Mouse (Mus musculus) c-Kit-positive CD71-negative TER-119-negative erythroid progenitor cells, embryonic 14.5 days (primary cell): ENCODE data around the gene Pck2.

Source experiments
- DNase-seq: peaks from one replicate; pipeline ENCODE4 v3.0.0-alpha.2; 2013; ENCODE audit warnings: low read depth

Pck2 gene

DNA sequence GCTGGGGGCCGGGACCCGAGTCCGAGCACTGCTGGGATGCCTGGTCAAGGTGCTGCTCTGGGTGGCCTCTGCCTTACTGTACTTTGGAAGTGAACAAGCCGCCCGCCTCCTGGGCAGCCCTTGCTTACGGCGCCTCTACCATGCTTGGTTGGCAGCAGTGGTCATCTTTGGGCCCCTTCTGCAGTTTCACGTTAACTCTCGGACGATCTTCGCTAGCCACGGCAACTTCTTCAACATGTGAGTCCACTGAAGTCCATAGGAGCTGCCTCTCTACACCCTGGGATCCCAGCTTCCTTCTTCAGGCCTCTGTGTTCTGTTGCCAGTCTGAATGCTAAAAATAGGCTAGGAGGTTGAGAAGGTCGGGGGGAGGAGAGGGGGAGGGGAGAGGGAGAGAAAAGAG is 35.6 kb downstream of the Pck2 start:
- no peak for DNase-seq

DNA sequence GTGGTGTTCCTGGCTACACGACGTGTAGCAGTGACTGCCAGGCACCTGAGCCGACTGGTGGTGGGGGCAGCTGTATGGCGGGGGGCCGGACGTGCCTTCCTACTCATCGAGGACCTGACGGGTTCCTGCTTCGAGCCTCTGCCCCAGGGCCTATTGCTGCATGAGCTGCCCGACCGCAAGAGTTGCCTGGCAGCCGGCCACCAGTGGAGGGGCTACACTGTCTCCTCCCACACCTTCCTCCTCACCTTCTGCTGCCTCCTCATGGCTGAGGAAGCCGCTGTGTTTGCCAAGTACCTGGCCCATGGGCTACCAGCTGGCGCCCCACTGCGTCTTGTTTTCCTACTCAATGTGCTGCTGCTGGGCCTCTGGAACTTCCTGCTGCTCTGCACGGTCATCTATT is 36.3 kb downstream of the Pck2 start:
- no peak for DNase-seq

DNA sequence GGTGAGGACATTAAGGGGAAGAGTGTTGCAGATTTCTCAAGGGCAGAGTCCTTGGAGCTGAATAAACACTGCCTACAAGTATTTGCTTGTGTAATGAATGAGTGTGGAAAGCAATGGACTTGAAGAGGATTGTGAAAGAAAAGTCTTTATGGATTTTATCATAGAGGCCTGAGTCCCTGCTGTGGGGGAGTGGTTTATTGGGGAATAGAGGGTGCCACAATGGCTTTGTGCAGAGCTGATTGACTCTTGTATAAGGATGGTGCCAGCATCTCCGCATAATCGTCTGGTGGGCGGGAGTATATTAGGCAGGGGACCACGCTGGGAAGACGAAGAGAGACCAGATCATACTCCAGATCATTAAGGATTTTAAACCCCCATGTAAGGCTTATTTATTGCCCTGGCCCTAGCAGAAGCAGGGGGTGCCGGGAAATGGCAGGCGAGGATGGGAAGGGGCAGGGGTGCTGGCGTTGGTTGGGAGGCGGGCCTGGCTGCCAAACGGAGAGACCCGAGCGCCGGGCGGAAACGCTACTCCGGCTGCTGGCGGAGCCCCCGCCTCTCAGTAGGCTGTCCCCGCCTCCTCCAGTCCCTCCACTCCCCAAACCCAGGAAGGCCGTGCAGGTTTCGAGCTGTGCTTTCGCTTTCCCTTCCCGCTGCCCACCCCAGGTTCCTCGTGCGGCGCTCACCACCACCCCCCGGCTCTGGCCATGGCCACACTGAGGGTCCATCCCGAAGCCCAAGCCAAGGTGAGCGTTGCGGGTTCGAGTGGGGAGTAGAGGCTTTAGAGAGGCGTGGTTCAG is 38.0 kb downstream of the Pck2 start, which contains the start of gene Psme1:
Gene Psme1 (plus strand): TSS at position 253 of the 797 bp plus-strand sequence.
- no peak for DNase-seq

DNA sequence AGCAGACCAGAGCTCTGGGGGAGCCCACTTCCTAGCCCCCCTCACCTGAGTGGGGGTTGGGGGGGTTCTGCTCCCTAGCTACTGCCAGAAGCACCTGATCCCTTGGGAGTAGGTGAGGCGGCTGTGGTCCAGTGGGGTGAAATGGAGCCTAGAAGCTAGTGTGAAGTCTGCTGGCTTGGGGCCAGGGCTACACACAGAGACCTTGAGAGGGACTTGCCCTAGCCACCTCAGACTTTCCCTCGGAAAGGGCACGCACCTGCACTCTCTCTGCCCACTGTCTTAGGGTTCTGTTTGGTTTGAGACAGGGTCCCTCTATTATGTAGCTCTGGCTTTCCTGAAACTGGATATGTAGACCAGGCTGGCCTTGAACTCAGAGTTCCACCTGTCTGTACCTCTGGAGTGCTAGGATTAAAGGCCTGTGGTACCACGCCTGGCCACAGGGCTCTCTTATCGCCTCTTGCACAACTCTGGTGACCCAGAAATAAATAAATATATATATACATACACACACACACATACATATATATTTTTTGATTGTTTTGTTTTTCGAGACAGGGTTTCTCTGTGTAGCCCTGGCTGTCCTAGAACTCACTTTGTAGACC is 38.7 kb downstream of the Pck2 start:
- DNase-seq: no peak

DNA sequence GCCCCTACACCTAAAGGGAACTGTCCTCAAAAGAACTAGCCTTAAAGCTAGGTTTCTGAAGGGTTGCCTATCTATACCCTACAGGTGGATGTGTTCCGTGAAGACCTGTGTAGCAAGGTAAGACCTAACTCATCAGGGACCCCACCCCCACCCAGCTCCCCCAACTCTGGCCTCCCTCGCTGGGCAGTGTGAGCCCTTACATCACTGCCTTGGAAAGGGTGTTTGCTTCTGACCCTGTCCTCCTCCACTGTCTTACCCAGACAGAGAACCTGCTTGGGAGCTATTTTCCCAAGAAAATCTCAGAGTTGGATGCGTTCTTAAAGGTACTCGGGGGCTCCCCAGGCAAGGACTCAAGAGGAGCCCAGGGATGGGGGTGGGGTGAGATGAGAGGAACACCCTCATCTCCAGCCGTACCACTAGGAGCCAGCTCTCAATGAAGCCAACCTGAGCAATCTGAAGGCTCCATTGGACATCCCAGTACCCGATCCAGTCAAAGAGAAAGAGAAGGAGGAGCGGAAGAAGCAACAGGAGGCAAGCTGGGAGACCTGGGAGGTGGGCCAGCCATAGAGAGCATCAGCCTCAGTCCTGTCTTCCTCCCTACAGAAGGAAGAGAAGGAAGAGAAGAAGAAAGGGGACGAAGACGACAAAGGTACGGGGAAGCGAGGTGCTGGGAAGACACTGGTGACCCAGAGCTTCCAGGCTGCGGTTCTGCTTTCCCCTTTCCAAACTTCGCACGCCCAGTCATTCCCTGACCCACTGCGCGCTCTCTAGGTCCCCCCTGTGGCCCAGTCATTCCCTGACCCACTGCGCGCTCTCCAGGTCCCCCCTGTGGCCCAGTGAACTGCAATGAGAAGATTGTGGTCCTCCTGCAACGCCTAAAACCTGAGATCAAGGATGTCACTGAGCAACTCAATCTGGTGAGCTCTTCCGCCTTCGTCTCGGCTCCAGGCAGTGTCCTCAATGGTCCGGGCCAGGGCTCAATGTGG is 39.7 kb downstream of the Pck2 start:
- DNase-seq: no peak

DNA sequence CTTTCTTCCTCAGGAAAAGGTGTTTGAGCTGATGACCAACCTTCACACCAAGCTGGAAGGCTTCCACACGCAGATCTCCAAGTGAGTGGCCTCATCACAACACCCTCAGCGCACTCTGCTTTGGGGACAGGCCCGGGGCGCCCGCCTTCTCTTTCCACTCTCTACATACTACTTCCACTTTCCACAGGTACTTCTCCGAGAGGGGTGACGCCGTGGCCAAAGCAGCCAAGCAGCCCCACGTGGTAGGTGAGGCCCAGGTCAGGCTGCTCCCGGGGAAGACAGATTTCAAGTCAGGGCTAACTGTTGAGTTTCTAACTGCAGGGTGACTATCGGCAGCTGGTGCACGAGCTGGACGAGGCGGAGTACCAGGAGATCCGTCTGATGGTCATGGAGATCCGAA is 40.7 kb downstream of the Pck2 start:
- DNase-seq: no peak

DNA sequence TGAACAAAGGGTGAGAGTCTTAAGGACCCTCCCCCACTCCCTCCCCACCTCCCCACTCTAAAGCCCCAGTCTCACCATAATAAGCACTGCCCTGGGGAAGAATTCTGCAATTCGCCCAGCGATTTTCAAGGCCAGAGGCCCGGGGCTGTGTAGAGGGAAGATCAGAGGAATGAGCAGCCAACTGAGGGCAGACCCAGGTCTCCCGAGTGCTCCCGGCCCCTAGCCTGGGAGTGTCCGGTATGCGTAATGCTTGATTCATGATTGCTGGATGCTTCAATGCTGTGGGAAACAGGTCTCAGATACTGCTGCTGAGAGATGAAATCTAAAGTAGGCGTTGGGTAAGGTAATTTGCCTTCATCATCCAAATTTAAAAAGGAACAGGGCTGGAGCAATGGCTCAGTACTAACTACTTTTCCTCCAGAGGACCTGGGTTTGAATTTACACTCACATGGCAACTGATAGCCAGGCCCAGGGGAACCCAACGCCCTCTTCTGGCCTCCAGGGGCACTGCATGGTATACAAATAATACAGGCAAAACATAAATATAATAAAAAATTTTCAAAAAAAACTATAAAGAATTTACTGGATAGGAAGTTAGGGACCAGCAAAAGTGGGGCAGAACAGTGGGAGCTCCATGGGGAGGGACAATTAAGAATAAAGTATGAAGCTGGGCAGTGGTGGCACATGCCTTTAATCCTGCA is 42.1 kb downstream of the Pck2 start:
- DNase-seq: no peak

DNA sequence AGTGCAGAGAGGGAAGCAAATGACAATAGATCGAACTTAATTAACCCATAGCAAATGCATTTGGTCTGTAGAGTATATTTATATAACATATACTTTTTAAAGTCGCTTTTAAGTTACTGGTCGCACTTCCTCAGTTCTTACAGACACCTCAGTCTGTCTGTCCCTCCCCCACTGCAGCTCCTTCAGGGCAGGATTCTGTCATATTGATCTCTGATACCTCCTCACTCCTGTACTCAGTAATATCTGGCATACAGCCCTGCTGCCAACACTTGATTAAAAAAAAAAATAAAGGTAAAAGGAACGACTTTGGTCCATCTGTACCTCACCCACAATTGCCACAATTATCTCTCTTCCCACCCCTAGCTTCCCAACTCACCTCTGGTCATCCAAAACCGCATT is 44.2 kb downstream of the Pck2 start:
- DNase-seq: no peak

DNA sequence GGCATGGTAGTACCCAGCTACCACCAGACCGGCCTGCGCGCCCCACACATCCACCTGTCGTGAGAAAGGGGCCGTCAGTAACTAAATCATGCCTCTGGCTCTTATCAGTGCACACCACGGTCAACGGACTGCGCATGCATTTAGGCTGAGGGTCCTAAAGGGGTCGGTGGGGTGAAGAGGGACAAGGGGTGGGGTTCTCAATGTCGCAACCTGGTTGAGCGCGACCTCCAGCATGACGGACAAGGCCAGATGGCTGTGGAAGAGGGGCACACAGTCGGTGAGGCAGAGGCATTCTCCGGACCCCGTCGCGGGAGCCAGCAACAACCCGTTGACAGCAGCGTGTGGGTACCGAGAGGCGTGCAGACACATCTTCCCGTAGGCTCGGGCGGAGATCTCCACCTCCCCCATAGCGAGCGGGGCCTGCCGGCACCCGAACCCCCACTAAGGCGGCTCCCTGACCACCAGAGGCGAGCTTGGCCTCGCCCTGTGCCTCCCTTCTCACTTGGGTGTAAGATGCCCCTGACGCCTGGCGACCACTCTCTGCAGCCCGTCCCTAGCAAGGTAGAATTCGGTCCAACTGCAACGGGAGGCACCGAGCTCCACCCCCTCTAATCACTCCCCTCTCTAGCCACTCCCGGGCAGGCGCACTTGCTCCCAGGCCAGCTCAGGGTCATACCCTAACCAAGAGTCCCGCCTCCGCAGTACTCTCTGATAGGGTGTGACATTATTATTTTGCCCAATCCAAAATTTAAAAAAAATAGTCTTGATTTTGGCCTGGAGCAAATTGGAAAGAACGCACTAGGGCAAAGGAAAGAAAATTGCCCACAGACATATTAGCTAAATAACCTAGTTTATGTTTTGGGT is 44.9 kb downstream of the Pck2 start, which contains the start of gene Emc9:
Gene Emc9 (minus strand): TSS at position 601 of the 864 bp plus-strand sequence.
- peak; percentile 68 for DNase-seq

DNA sequence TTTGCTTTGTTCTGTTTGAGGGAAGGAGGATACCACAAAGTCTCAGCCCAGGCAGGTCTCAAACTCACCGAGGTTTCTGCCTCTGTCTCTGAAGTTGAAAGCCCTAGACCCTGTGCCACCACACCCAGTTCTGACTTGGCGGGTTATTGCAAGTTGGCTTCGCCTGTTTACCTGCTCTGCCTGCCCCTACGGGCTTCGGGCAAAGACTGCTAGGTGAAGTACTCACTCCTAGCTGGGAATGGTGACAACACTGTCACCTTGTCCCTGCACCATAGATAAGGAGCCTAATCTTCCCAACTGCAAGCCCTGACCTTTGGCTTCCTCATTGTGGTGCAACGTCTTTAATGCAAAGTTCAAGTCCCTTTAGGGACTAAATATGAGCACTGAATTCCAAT is 45.5 kb downstream of the Pck2 start:
- DNase-seq: no peak

DNA sequence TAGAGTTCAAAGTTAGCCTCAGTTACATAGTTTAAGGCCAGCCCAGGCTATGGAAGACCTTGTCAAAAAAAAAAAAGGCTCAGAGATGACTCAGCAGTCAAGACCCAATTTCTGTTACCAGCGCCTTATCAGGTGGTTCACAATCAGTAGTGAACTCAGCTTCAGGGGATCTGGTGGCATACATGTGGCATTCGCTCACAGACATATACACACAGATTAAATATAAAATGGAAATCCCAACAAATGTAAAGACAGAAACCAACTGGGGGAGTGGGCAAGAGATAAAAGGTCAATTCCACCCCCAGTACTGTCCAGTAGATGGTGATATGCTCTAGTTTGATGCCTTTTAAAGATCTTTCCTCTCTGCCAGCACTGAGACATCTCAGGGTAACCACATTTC is 46.1 kb downstream of the Pck2 start:
- no peak for DNase-seq

DNA sequence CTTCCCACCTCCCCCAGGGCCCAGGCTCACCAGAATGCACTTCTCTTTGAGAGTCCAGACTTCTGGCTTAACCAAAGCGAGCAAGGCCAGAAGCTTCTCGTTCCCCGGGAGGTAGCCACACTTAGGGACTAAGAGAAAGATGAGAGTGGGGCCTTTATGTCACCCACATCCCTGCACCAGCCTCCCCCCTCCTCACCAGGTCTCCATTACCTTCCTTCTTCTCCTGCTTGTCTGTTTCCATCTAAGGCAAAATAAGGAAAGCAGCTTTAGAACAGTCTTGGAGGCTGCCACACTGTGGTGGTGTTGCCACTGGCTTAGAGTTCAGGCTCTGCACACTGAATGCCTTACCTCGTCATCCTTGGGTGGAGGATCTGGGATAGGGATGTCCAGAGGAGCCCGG is 49.2 kb downstream of the Pck2 start:
- DNase-seq: no peak

DNA sequence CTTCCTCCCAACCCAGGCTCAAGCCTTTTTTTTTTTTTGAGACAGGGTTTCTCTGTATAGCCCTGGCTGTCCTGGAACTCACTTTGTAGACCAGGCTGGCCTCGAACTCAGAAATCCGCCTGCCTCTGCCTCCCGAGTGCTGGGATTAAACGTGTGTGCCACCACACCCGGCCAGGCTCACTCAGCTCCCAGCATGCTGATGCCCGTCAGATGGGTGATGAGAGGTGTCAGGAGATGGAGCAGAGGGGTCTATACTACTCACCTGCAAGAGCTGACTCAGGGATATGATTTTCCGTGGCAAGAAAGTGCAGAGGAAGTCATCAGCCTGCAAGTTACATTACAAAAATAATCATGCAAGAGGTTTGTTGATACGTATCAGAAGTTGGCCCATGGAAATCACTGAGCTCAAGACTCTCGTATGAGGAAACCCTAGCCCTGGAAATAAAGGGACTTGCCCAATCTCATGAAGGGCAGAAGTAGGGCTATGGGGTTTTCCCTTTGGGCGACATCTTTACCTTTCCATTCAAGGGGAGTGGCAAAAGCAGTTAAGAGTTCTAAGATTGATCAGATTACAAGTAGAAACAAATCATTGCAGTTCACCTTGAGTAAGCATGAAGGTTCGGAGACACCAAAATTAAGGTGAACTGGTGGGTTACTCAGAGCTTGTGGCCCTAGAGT is 49.8 kb downstream of the Pck2 start:
- DNase-seq: no peak

DNA sequence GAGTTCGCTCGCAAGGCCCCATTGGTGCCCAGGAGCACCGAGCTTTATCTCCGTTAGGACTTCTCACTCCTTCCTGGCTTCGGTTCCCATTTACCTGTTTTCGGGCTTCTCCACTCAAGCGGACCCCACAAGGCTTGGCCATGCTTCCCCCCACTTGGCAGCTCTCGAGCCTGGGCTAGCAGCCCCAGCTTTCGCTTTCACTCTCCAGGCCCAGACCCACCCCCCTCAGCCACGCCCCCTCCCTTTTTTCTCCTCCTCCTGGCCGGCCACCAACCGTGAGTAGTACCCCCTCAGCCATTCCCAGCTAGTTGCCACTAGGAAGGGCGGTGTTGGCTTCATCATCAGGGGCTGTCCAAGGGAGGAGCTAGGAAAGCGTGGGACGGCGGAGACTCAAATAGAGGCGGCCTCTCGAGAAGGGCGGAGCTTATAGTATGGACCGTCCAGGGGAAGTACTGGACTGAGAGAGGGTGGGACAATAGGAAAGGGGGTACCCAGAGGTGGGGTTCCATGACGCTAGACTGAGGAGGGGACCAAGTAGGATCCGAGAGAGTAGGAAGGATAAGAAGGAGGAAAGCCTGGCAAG is 50.8 kb downstream of the Pck2 start, which contains the start of gene Psme2:
Gene Psme2 (minus strand): TSS at position 366 of the 583 bp plus-strand sequence.
- peak; percentile 96 for DNase-seq

DNA sequence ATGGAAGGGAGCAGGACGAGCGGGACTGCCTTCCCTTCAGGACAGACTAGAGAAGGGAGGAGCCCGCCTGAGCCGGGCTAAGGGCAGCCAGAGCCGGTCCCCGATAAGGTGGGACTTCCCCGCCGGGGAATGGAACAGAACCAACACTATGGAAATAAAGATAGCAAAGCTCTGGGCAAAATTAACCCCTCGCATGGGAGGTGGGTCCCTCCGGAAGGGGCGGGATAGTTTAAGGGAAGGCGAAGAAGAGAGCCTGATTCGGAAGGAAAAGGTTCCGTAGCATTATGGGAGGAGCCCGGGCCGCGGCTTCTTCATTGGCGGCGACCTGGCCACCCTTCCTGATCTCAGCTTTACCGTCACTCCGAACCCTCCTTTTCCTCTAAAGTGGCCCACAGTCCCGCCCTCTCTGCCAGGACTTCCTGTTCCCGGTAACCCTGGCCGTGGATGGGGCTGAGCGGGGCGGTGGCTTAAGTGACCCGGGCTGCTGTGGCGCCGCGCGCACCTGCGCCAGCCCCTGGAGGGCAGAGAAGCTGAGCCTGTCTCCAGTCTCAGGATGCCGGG is 51.3 kb downstream of the Pck2 start, which contains the start of gene Rnf31:
Gene Rnf31 (plus strand): TSS at position 378 of the 561 bp plus-strand sequence.
- peak; percentile 95 for DNase-seq

DNA sequence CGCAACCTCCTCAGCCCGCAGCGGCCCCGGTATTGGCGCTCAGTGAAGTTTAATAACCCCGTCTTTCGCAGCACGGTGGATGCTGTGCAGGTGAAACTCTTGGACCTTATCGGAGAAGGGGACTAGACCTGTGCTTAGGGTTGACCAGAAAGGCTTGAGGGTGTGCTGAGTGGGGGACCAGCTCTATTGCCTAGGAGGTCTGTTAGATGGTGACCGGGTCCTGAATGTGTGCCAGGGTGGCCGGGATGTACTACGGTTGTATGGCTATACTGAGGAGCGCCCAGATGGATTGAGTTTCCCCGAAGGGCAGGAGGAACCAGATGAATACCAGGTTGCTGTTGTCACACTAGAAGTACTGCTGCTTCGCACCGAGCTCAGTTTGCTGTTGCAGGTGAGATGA is 52.2 kb downstream of the Pck2 start:
- DNase-seq: no peak

DNA sequence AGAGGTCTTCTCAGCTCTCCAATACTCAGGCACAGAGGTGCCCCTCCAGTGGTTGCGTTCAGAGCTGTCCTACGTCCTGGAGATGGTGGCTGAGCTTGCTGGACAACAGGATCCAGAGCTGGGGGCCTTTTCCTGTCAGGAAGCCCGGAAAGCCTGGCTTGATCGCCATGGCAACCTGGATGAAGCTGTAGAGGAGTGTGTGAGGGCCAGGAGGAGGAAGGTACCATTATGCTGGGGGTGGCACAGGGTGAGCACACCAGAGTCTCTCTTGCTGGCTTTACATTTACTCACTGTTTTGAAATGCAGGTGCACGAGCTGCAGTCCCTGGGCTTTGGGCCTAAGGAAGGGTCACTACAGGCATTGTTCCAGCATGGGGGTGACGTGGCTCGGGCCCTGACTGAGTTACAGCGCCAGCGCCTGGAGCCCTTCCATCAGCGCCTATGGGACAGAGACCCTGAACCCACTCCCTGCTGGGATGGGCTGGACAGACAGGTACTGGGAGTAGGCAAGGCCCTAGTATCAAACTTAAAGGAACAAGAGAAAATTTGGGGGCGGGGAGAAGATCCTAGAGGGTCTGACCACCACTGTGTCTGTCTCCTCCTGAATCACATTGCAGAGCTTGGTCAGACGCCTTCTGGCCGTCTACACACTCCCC is 56.1 kb downstream of the Pck2 start:
- DNase-seq: no peak

DNA sequence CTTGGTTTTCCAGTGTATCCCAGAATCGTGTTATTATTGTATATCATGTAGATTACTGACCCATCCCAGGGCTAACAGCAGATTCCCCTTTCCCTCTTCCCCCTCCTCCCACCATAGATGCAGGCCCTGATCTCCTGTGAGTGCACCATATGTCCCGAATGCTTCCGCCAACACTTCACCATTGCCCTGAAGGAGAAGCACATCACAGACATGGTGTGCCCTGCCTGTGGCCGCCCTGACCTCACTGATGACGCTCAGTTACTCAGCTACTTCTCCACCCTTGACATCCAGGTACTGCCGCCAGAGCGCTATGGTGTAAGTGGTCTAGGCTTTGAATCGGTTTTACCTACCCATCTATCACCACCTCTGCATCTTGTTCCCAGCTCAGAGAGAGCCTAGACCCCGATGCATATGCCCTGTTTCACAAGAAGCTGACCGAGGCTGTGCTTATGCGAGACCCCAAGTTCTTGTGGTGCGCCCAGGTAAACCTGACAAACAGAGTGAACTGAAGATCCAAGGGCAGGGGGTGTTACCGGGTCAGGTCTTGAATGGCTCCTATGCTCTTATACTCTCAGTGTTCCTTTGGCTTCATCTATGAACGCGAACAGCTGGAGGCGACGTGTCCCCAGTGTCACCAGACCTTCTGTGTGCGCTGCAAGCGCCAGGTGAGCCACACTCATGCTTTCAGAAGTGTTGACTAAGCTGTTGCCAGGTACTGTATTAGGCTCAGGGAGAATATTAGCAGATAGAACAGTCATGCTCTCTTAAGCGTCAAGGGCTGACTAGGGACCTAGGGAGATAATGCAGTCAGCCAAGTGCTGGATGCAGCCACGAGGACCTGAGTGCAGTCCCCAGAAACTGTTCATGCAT is 58.7 kb downstream of the Pck2 start:
- no peak for DNase-seq
